Mouse (Mus musculus) thymus, postnatal 14 days (tissue): ENCODE data around the gene Hs6st3.
A peak's percentile ranks its signal among the peaks of the same experiment; 100 is the strongest.
"Not testable (repeated sequence)": the region's sequence is repeated elsewhere in the genome, so short reads cannot be mapped to it uniquely, and the experiment has no call there.

ENCODE experiments used
- DNase-seq: peaks from one replicate; pipeline ENCODE4 v3.0.0; 2021

Hs6st3 gene

DNA sequence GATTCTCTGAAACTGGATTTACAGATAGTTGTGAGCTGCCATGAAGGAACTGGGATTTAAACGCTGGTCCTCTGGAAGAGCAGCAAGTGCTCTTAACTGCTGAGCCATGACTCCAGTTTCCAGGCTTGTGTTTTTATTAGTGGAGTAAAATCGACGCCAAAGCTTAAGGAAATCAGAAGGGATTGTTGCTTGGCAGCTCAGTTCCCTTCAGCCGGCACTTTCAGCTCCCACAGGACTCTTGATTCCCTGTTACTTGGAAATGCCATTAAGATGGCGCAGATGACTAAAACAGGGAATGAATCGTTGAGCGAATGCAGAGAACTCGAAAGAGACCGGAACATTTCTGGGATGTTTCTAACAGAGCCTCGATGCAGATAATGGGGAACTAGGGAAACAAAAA lies 112.2 kb downstream of the Hs6st3 start:
- no peak for DNase-seq

DNA sequence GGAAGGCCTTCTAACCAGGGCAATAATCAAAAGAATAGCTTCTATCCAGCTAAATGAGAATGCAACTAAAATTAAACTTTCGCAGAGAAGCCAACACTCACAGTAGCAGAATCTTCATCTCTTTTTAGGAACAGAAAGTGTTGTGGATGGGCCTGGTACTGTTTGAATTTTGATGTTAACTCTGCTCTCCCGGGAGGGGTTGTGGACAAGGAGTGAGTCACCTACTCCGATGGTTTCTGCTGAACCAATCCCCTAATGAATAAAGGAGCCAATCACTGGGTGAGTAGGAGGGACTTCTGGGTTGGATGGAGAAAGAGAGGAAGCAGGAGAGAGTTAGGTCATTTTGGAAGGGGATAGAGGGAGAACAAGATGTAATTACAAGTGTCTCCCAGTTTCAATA lies 117.3 kb downstream of the Hs6st3 start:
- no peak for DNase-seq

DNA sequence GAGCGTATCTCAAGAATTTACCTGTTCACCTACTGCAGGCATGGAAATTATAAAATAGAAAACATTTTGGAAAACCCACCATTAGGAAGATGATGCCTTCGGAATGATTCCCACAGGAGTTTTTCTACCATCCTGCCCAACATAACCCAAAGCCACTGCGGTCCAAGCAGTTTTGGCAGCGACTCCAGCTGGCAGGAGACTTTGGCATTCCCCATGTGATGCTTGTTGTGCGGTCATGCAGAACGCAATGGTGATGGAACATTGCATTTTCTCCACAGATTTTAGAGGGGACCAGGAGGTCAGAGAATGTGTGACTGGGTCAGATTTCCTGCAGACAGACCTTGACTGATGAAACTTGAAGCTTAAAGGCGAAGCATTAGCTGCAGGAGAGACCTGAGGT lies 118.9 kb downstream of the Hs6st3 start:
- no peak for DNase-seq

DNA sequence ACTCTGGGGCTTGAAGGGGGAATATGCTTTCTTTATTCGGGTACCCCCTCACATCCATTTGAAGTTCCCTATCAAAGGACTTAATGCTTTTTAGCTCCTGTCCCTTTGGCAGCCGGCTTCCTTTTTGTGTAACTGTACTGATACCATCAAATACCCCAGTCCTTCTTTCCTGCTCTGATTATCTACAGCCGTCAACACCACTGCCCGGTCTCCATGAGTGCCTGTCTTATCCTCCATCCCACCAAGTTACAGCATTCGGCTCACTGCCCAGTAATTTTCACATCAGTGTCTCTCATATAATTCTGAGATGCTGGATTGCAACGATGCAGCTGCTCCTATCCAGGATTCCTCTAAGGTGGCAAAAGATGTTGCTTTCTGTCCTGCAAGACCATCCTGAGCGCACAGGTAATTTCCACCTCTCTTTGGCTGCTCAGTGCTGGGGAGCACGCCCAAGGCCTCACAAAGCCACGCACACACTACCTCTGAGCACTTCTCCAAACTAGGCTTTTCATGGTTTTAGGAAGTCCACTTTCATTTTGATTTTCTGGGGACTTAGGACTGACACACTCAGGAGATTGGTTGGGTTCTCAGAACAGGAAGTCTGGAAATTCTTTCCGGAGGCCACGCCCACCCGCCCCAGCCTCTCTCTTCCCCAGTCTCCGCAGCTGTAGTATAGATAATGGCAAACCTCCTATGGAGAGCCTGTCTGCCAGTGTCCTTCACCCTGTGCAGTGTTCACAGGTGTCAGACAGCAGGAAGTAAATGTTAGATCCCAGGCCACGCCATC lies 122.2 kb downstream of the Hs6st3 start:
- DNase-seq = peak; percentile 4

DNA sequence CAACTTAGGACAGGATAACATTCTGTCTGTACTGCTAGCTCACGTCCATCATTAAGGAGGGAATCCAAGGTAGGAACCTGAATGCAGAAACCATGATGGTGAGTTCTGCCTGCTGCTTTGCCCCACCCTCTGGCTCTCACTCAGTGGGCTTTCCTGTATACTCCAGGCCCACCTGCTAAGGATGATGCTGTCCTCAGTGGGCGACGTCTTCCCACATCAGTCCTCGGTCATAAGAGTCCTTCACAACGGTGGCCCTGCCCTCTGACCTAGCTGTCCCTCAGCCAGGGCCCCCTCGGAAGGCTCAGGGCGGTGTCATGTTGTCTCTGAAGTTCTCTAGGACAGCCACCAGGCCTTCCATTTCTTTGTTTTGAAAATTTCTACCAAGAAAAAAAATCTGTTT lies 128.2 kb downstream of the Hs6st3 start:
- DNase-seq = no peak

DNA sequence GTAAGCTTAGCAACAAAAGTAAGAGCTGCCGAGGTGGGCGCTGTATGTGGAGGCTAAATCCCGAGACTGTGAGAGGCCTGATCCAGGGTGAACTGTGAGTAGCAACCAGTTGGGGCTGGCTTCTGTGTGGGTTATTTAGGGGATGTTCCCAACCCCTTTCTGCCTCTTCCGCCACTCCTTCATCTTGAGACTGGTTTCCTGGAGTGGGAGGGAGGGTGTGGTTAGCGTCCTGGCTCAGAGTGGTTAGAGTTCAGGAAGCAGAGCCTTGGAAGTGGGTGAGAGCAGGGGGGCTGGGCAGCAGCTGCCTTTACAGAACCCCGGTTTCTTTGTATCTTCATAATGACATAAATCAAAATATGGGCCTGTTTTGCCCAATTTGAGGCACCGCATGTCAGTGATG lies 134.9 kb downstream of the Hs6st3 start:
- peak; percentile 9 for DNase-seq

DNA sequence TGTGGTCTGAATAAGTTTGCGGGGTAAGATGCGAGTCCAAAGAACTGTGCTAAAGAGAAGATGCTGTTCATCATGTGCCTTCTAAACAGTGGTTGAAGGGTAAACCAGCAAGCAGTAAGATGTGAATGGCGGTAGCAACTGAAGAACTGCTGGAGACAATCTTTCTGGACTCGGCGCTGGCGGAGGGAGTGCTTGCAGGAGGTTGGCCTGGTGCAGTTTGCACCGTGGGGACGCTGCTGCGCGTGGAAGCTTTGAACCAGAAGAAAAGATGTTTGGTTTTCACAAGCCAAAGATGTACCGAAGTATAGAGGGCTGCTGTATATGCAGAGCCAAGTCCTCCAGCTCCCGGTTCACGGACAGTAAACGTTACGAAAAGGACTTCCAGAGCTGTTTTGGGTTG lies 140.0 kb downstream of the Hs6st3 start:
- DNase-seq = not testable (repeated sequence)

DNA sequence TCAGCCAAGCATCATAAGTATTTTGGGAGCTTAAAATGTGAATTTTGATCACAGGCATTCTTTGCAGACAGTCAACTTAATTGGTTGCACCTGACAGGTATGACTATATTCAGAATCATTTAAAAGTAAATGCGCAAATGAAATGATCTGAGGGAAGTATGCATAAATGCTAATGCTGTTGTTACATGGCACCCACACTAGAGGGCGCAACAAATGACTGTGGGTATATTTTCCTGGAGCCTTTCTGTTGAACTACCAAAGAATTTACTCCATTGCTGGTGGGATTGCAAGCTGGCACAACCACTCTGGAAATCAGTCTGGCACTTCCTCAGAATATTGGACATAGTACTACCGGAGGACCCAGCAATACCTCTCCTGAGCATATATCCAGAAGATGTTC lies 145.8 kb downstream of the Hs6st3 start:
- DNase-seq = no peak

DNA sequence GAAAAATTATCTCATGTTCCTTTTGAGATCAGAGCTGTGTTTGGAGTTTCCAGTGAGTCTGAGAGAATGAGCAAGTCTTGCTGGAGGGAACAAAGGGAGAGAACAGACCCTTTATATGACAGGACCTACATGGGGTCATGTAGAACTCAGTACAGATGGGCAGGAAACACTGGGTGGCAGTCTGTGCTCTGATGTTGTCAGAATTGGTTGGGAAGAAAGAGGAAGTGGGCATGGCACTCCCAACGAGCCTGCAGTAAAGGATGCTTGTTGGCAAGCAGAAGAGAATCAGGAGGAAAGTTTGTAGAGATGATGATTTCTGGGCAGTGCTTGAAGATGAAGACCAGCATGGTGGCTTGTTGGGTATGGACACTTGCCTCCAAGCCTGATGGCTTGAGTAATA lies 151.5 kb downstream of the Hs6st3 start:
- no peak for DNase-seq

DNA sequence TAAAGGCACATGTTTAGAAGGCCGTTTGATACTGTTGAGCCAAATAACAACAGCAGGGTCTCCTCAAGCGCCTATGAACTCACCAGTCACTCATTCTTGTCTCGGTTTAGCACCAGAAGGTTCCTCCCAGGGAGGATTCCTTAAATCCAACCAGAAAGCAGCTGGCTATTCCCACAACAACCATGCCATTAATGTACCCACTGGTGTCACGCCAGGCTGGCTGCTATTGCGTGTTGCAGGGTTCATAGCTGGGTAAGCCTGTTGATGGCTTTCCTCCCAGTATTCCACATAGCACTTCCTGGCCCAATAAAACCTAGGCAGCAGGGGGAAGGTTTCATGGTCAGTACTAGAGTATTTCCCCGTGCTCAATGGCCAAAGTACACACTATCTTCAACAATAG lies 155.9 kb downstream of the Hs6st3 start:
- no peak for DNase-seq

DNA sequence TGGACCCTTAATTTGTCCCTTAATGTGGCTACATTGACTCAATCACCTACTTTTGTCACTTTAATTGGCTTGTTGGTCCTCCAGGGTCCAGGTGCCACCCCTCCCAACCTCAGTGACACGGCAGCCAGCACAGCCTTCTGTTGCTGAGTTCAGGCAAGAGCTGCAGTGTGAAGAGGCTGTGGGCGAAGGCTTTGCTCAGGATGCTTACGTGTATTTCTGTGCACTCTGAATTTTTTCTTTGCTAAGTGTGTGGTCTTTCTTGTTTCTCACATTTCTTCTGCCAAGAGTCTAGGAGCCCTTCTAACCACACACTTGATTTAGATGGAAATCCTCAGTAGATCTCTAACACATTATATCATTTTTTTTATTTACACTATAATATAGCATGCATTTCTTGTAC lies 168.3 kb downstream of the Hs6st3 start:
- no peak for DNase-seq

DNA sequence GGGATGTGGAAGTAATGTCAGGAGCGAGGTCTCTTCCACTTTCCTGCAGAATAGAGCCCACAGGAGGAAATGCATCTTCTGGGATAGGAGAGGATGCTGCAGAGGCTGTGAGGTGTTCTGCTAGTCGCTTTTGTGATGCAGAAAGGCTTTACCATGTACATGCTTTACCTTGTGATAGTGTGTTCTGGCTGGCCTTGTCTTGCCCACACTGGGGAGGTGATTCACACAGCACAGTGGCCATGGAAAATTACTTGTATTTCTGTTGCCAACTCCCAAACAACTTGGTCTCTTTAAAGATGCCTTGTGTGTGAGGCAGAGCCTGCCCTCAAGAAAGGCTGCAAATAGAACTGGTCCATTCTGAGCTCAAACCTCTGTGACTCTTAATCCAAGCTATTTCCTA lies 180.2 kb downstream of the Hs6st3 start:
- DNase-seq = no peak

DNA sequence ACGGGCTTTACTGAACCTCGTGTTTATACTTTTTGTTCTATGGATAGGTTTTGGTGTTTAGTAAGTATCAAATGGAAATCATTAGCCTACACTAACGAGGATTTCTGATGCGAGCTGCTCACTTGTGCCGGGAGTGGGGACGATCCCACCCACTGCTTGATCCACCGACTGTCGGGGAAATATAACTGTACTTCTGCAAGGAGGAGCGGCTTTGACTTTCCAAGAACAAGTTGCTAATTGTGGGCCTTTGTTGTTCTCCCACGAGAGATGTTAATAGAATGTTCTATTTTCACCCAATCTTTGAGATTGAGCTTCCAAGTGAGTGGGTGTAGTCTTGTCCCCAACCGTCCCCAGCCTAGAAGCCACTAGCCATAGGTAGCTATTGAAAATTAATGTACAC lies 209.1 kb downstream of the Hs6st3 start:
- no peak for DNase-seq

DNA sequence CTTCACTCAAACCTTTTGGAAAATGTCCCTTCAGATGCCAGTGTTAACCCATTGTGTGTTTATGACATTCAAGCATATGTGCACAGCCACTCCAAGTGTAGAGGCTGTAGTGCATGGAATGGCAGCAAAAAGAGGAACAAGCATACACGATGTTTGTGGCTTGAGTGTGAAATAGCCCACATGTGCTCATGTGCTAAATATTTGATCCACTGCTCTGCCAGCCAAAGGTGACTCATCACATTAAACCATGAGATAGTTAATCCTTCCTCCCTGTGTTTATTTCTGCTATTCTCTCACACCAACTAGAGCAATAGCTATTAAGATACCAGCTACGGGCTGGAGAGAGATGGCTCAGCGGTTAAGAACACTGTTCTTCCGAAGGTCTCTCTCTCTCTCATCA lies 223.3 kb downstream of the Hs6st3 start:
- DNase-seq = no peak

DNA sequence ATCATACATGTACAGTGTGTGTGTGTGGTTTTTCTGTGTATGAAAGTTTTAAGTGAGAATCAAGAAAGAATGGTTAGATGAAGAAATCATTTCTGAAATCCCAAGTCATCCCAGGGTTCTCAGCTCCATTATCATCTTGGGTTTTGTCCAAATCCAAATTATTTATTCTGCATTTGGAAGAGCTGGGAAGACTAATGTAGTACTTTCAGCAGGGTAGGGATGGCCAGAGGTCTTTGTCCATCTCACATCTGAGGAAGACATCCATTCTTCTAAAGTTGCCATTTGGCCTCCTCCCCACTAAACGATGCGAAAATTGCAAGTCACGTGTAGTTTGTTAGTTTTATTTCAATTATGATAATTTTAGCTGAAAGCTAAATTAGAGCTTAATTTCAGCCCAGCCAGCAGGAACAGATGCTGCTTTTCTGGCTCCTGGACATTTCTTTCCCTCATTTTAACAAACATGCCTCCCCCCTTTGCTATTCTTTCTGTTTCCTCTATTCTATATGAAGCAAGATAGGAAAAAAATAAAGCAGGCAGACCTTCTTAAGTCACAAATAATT lies 229.8 kb downstream of the Hs6st3 start:
- no peak for DNase-seq

DNA sequence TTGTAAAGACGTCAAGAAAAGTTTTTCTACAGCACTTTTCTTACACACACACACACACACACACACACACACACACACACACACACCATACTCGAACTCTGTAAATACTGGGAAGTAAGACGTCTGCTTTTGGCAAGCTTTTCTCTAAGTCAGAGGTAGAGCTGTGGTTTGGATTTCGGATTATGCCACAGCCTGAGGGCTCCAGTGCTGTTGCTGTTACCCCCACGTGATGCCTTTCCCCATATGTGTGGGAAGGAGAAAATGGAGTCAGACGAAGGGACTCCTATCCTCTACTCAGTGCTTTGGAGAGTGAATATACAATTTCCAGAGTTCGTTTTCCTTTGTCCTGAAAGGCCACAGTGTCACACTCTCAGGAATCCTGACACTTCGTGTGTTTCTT lies 231.1 kb downstream of the Hs6st3 start:
- DNase-seq = no peak

DNA sequence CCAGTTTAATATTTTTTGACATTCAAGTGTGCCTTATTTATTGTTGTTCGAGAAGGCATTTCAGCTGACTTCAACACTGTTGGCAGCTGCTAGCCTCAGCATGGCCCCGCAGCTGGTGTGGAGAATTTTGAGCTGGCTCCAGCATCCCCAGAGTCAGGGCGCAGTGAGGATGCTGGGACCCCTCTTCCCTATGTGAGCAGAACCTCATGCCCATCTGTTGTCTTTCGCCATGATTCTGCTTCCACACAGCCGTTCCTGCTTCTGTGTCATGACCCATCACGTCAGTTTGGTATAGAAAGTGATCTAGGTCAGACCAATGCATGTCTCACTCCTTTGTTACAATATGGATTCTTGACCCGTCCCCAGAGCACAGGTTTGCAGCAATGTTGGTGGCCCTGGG lies 231.9 kb downstream of the Hs6st3 start:
- no peak for DNase-seq

DNA sequence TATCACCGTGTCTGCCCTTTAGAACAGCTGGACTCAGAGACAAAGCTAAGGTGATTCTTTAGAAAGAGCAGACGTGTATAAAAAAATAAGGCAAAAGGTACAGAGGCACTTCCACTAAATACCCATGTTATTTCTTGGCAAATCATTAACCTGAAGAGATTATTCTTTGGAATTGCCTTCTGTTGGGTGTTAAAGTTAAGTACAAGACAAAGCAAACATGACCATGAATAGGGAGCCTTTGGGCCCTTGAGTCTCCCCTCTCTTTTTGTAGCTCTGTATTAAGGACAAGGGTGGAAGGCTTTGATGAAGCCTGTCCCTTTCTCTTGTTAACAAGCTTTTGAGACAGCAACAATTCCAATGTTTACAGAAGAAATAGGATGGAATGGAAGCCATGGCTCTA lies 241.2 kb downstream of the Hs6st3 start:
- DNase-seq = no peak

DNA sequence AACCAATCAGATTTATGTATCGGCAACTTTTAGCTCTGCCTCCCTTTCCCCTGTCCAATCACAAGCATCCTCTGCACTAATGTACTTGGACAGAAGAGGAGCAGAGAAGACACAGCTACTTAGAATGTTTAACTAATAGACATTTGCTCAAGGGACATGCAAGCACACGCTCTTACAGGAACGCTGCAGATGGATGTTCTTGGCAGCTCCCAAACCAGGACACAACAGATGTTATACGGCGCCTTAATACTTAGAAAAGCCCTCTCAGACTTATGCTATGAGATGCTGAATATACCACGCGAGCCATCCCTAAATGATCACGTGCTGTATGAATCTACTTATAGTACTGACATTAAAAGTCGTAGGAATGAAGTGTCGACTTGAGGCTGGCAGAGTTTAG lies 263.5 kb downstream of the Hs6st3 start:
- no peak for DNase-seq

DNA sequence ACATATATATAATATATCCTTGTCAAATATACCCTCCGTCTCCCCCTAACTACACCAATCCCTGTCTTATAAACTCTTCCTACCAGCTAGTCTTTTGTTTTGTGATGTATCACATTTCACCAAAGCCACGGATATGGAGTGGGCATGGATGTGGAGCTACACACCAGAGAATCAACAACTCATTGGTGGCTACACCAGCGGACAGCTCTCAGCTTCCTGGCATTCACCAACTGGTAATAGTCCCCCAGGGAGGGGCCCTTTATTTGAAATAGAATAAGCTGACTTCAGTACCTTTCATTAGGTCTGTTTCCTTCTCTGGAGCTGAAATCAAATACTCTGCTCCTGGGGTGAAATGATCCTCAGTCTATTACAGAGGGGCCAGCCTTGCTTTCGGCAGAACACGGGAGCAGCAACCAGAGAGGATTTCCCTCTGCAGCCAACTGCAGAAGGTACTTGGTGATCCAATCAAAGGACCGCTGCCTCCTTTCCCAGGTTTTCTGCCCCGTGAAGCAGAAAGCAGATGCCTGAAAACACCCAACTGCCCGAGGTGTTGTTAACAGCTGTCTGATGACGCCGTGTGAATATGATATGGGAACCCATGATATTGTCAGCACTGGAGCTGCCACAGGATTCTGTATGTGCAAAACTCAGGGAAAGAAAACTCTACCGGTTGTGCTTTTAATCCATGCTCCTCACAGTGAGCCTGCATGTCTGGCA lies 271.4 kb downstream of the Hs6st3 start:
- no peak for DNase-seq

DNA sequence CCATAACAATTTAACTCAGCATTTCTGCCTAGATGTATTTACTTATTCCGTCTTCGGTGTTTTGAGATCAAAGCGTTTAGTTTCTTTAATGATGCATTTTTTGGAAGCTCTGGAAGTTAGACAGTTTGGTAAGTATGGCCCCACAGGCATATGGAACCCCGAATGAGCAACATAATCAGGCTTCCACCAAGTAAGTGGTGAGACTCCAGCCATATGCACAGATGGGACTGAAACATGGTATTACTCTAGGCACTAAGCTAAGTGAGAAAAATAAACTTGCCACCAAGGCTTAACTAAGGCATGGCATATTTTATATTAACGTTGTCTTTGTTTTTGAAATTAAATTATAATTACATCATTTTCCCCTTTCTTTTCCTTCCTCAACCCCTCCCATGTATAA lies 284.8 kb downstream of the Hs6st3 start:
- no peak for DNase-seq

DNA sequence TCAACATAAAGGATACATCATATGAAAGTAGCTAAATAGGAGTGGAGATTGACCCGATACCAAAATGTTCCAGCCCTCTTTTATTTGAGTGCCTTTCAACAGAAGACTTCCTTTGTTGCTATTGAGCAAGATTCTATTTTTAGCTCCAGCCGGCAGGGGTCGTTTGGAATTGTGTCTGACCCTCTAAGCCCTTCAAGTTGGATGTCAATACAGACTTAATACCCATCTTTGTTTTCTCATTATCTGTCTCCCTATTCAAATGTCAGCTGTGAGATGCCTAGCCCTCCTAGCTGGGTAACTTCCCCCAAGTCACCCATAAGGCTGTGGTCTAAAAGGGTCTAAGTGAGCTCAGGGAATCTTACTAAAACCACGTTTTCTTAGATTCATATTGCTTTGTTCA lies 312.3 kb downstream of the Hs6st3 start:
- no peak for DNase-seq

DNA sequence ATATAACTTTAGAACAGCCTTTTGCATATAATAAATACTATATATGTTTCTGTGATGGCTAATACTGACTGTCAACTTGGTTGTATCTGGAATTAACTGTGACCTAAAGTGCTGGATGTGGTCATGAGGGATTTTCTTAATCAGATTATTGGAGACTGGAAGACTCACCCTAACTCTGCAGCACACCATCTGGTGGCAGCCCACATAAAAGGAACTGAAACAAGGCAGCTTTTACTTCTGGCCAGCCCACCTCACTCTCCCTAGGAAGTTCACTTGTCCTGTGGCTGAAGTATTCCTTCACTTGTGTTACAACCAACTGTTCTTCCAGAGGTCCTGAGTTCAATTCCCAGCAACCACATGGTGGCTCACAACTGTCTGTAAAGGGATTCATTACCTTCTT lies 313.5 kb downstream of the Hs6st3 start:
- DNase-seq = no peak

DNA sequence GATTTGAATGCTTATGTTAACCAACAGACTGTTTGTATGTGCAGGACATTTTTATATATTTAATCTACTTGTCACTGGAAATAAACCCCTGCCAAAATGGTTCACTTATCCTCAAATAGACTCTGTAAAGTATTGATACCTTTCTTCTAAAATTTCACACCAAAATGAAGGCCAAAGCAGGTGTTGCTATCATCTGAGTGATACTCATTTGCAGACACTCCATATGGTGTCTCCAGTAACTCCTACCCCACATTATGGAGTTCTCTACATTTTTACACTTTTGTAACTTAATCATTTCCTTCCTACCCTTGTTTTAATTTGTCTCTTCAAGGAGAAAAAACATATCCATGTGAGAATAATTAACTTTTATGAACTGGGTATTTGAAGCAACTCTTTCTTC lies 314.2 kb downstream of the Hs6st3 start:
- DNase-seq = no peak

DNA sequence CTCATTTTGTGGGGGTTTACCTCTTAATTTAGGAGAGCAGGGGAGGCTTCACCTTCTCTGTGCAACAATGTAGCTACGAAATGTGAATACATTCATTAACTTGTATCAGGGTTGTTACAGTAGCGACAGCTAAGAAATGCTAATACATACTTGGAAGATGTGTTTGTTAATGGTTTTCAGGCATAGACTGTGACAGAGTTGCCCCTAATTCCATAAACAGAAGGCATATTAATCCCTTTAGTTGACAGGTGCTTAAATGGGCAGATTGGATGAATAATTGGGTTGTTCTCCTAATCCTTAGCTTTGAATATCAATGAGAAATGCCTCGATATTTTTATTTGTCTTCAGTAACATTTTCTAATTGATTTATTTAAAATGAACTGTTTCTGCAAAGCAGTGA lies 314.7 kb downstream of the Hs6st3 start:
- no peak for DNase-seq
